Mouse (Mus musculus) naive thymus-derived CD4-positive, alpha-beta T cell, adult 2 months (primary cell): ENCODE data around the gene Kcnab3.
"Not testable (repeated sequence)": the region's sequence is repeated elsewhere in the genome, so short reads cannot be mapped to it uniquely, and the experiment has no call there.

ENCODE experiments used
- DNase-seq: peaks from one replicate; pipeline ENCODE4 v3.0.0-alpha.2; 2011; ENCODE audit warnings: low read depth

The Kcnab3 gene

GRCm38 (mm10) chr11:69325628-69326407, at the start of gene Kcnab3:
Kcnab3 (plus strand) TSS chr11:69326258.
- peak; percentile 93 for DNase-seq

- DNase-seq: no peak
Measured at GRCm38 (mm10) chr11:69277267-69277666, 48.8 kb upstream of the Kcnab3 start.

GRCm38 (mm10) chr11:69291111-69291510, 34.9 kb upstream of the Kcnab3 start:
- no peak for DNase-seq

GRCm38 (mm10) chr11:69295286-69295685, 30.8 kb upstream of the Kcnab3 start:
- DNase-seq: no peak

- no peak for DNase-seq
Measured at GRCm38 (mm10) chr11:69297799-69298198, 28.3 kb upstream of the Kcnab3 start.

GRCm38 (mm10) chr11:69298231-69298630, 27.8 kb upstream of the Kcnab3 start:
- DNase-seq: no peak

GRCm38 (mm10) chr11:69302817-69303216, 23.2 kb upstream of the Kcnab3 start:
- no peak for DNase-seq

GRCm38 (mm10) chr11:69305291-69305690, 20.8 kb upstream of the Kcnab3 start:
- no peak for DNase-seq

- DNase-seq: no peak
Measured at GRCm38 (mm10) chr11:69306039-69306438, 20.0 kb upstream of the Kcnab3 start.

GRCm38 (mm10) chr11:69311266-69311665, 14.8 kb upstream of the Kcnab3 start:
- DNase-seq: no peak

- DNase-seq: no peak
Measured at GRCm38 (mm10) chr11:69316361-69316760, 9.7 kb upstream of the Kcnab3 start.

- DNase-seq: not testable (repeated sequence)
Measured at GRCm38 (mm10) chr11:69318000-69318399, 8.1 kb upstream of the Kcnab3 start.

GRCm38 (mm10) chr11:69321580-69321979, 4.5 kb upstream of the Kcnab3 start:
- no peak for DNase-seq

- no peak for DNase-seq
Measured at GRCm38 (mm10) chr11:69322010-69322409, 4.0 kb upstream of the Kcnab3 start.

GRCm38 (mm10) chr11:69322693-69323471, 3.2 kb upstream of the Kcnab3 start:
- peak; percentile 36 for DNase-seq

GRCm38 (mm10) chr11:69323667-69324111, 2.4 kb upstream of the Kcnab3 start, which contains the start of the genes Cntrob and Trappc1:
Cntrob (minus strand) TSS chr11:69323775.
Trappc1 (plus strand) TSS chr11:69323980.
- peak; percentile 99 for DNase-seq

GRCm38 (mm10) chr11:69324749-69325148, 1.3 kb upstream of the Kcnab3 start:
- DNase-seq: peak; percentile 13

GRCm38 (mm10) chr11:69326408-69327156, 524 bp downstream of the Kcnab3 start:
- DNase-seq: no peak

GRCm38 (mm10) chr11:69327157-69327442, 1.0 kb downstream of the Kcnab3 start:
- DNase-seq: peak; percentile 31

GRCm38 (mm10) chr11:69327648-69328047, 1.6 kb downstream of the Kcnab3 start:
- DNase-seq: peak; percentile 37

- no peak for DNase-seq
Measured at GRCm38 (mm10) chr11:69328517-69328916, 2.5 kb downstream of the Kcnab3 start.

- peak; percentile 10 for DNase-seq
Measured at GRCm38 (mm10) chr11:69331152-69331551, 5.1 kb downstream of the Kcnab3 start.
